Comparison of ENCODE assay signal across 13 mouse cellular contexts in genomic region chr13:24993160-24993559, GRCm38 (mm10). TPM values are rescaled to one million over a fixed set of nuclear protein-coding genes. Genes with fewer than 3 reads are reported as not detected.
DNase-seq lines count a peak whose midpoint lies in the region; ATAC-seq lines count a peak whose summit lies in the region.
"Had no signal": no experiment of that assay in that cellular context is flagged by ENCODE, and none has a peak within 500 bp of the region (broad histone marks: within the 10 kb centered on the region; RNA-seq: fewer than 3 reads in every experiment).

No protein-coding gene starts in this region.

- H3K27ac ChIP-seq in forebrain, embryonic 15.5 days (replicated peaks) = no peak overlapping the region
- no peak overlapping the region for H3K27ac ChIP-seq in forebrain, embryonic 11.5 days (ENCODE audit: low read depth, low read length)
- H3K27ac ChIP-seq: limb, embryonic 12.5 days; midbrain, embryonic 15.5 days had no signal

- H3K27me3 ChIP-seq in forebrain, embryonic 15.5 days = no peaks in the 10 kb centered on the region
- H3K27me3 ChIP-seq in forebrain, embryonic 11.5 days (ENCODE audit: control insufficient read depth, insufficient read depth, low read length) = no peaks in the 10 kb centered on the region
- H3K27me3 ChIP-seq: limb, embryonic 12.5 days; midbrain, embryonic 15.5 days had no signal

- intact Hi-C loops in left cerebral cortex, postnatal 10 days (cut with DNase I) = no loop called here

- no peak overlapping the region for H3K4me3 ChIP-seq in forebrain, embryonic 15.5 days
- no peak overlapping the region for H3K4me3 ChIP-seq in forebrain, embryonic 11.5 days (ENCODE audit: low read depth, low read length)
- H3K4me3 ChIP-seq: limb, embryonic 12.5 days; midbrain, embryonic 15.5 days had no signal

- ATAC-seq in forebrain, embryonic 15.5 days (replicated peaks) = 0 out of 2 replicates have a peak, but pooled peaks have one; percentile 18
- ATAC-seq in forebrain, embryonic 11.5 days (replicated peaks; ENCODE audit: low FRiP score) = no peak
- ATAC-seq: forebrain, embryonic 16.5 days; midbrain, embryonic 15.5 days had no signal

- no peak for DNase-seq in forebrain, embryonic 11.5 days (ENCODE audit: low spot score)
- peak; percentile 27 for DNase-seq in kidney, postnatal 14 days
- no peak for DNase-seq in kidney, adult 9 months
- DNase-seq in right cerebral cortex, adult 18-20 months = peak; percentile 7
- DNase-seq in right cerebral cortex, postnatal 36 days (ENCODE audit: low spot score in 2 of 2) = no peak
- DNase-seq in left cerebral cortex, postnatal 10 days (ENCODE audit: extremely low spot score in 1 of 2, low spot score in 2 of 2) = no peak
- DNase-seq in spleen, postnatal 36 days (ENCODE audit: low spot score in 2 of 2) = no peak
- DNase-seq: kidney, adult 11 months; thymus, postnatal 25 days had no signal

- H3K4me2 ChIP-seq in forebrain, embryonic 15.5 days (replicated peaks) = no peak overlapping the region
- no peak overlapping the region for H3K4me2 ChIP-seq in forebrain, embryonic 11.5 days (ENCODE audit: low read depth, low read length, severe bottlenecking)
- H3K4me2 ChIP-seq: limb, embryonic 12.5 days; midbrain, embryonic 15.5 days had no signal

- no peaks in the 10 kb centered on the region for H3K9me3 ChIP-seq in forebrain, embryonic 15.5 days
- H3K9me3 ChIP-seq in forebrain, embryonic 11.5 days (ENCODE audit: control insufficient read depth, low read length) = no peaks in the 10 kb centered on the region
- H3K9me3 ChIP-seq: midbrain, embryonic 15.5 days had no signal

- 54% methylated on average over 2 of the region's 2 CpGs for WGBS in forebrain, embryonic 15.5 days
- 49% methylated on average over 2 of the region's 2 CpGs for WGBS in forebrain, embryonic 11.5 days

- H3K4me1 ChIP-seq in forebrain, embryonic 15.5 days = no peaks in the 10 kb centered on the region
- 0 out of 2 replicates have a peak, but pooled peaks cover 3% of the 10 kb centered on the region for H3K4me1 ChIP-seq in forebrain, embryonic 11.5 days (replicated peaks; ENCODE audit: control insufficient read depth, insufficient read depth, low read length)
- H3K4me1 ChIP-seq: limb, embryonic 12.5 days; midbrain, embryonic 15.5 days had no signal

- no peak overlapping the region for H3K9ac ChIP-seq in forebrain, embryonic 15.5 days (replicated peaks)
- no peak overlapping the region for H3K9ac ChIP-seq in forebrain, embryonic 11.5 days (ENCODE audit: low read length)
- H3K9ac ChIP-seq: limb, embryonic 12.5 days; midbrain, embryonic 15.5 days had no signal

- H3K36me3 ChIP-seq in forebrain, embryonic 15.5 days = peaks cover 67% of the 10 kb centered on the region
- peaks cover 11% of the 10 kb centered on the region; the same call in 1 of the 2 replicates for H3K36me3 ChIP-seq in forebrain, embryonic 11.5 days (ENCODE audit: control insufficient read depth, insufficient read depth, low read length)

RNA-seq across cellular contexts. Expression of gene Mrs2, which starts 27.0 kb away (rescaled TPM):
- polyA plus RNA-seq in forebrain, embryonic 15.5 days (2015; fragmentation: Nextera tagmentation; extraction: Ambion mirVana) = 15.8 and 17.6 TPM in 2 replicates
- 24.7 and 25.9 TPM in 2 replicates for polyA plus RNA-seq in forebrain, embryonic 11.5 days (2014; fragmentation: Nextera tagmentation; extraction: Ambion mirVana)
- 10 to 100 TPM; 45.9 to 46.9 TPM for total RNA-seq in left cerebral cortex, postnatal 10 days (2021)

RNA-seq across cellular contexts. Expression of gene Gpld1, which starts 50.2 kb away (rescaled TPM):
- polyA plus RNA-seq in forebrain, embryonic 15.5 days (2015; fragmentation: Nextera tagmentation; extraction: Ambion mirVana) = 0.63 and 1.5 TPM in 2 replicates
- polyA plus RNA-seq in forebrain, embryonic 11.5 days (2014; fragmentation: Nextera tagmentation; extraction: Ambion mirVana) = 0.44 and 0.87 TPM in 2 replicates
- total RNA-seq in left cerebral cortex, postnatal 10 days (2021) = 10 to 100 TPM in 1 of 2 experiments, 1 to 10 TPM in 1; 7.8 to 11.8 TPM

RNA-seq across cellular contexts. Expression of gene Aldh5a1, which starts 55.7 kb away (rescaled TPM):
- 7.2 and 8.1 TPM in 2 replicates for polyA plus RNA-seq in forebrain, embryonic 15.5 days (2015; fragmentation: Nextera tagmentation; extraction: Ambion mirVana)
- polyA plus RNA-seq in forebrain, embryonic 11.5 days (2014; fragmentation: Nextera tagmentation; extraction: Ambion mirVana) = 10.4 and 10.5 TPM in 2 replicates
- 10 to 100 TPM; 67.4 to 67.6 TPM for total RNA-seq in left cerebral cortex, postnatal 10 days (2021)

Comparison
In these comparisons a context has a peak if more than half of its experiments do, and no peak if none do; other contexts are left out.
1. DNase-seq: peak in kidney, postnatal 14 days (single experiment) and right cerebral cortex, adult 18-20 months (single experiment); none in forebrain, embryonic 11.5 days (single experiment), kidney, adult 9 months (single experiment), right cerebral cortex, postnatal 36 days (0 of 2), left cerebral cortex, postnatal 10 days (0 of 2) and spleen, postnatal 36 days (0 of 2).